Mouse (Mus musculus) lung, postnatal 0 days (tissue): ENCODE data around the gene Nmrk1. TPM values are rescaled to one million over a fixed set of nuclear protein-coding genes. Genes with fewer than 3 reads are reported as not detected.

Experiments used
- ATAC-seq: fragments of 200-750 bp; cut with Nextera tagmentation; 2 replicates; pipeline ENCODE4 v1.8.0; 2017; ENCODE audit warnings: moderate library complexity
- DNase-seq: peaks from one replicate; pipeline ENCODE4 v3.0.0-alpha.2; 2016; ENCODE audit warnings: low spot score
- H3K27ac ChIP-seq: fragments of 300-500 bp; sonication (generic); 2 replicates; pipeline ENCODE4 v1.5.1; 2014; ENCODE audit warnings: antibody characterized with exemption, mild to moderate bottlenecking, low read length, mixed read lengths
- H3K27me3 ChIP-seq: fragments of 300-500 bp; sonication (generic); replicated peaks from 2 replicates; pipeline ENCODE4 v1.6.1; 2014; ENCODE audit warnings: low read length, mixed read lengths; ENCODE audit not compliant: insufficient read depth
- H3K36me3 ChIP-seq: fragments of 300-500 bp; sonication (generic); 2 replicates; pipeline ENCODE4 v1.6.1; 2014; ENCODE audit warnings: low read length, mixed read lengths; ENCODE audit not compliant: insufficient read depth
- H3K4me1 ChIP-seq: fragments of 300-500 bp; sonication (generic); 2 replicates; pipeline ENCODE4 v1.6.1; 2014; ENCODE audit warnings: antibody characterized with exemption, low read depth, low read length, mixed read lengths; ENCODE audit not compliant: insufficient read depth
- H3K4me2 ChIP-seq: fragments of 300-500 bp; sonication (generic); replicated peaks from 2 replicates; pipeline ENCODE4 v1.6.1; 2014; ENCODE audit warnings: low read depth, mild to moderate bottlenecking, low read length, moderate library complexity, mixed read lengths
- H3K4me3 ChIP-seq: fragments of 300-500 bp; sonication (generic); 2 replicates; pipeline ENCODE4 v1.5.1; 2014; ENCODE audit warnings: low read depth, low read length
- H3K9ac ChIP-seq: fragments of 300-500 bp; sonication (generic); replicated peaks from 2 replicates; pipeline ENCODE4 v1.6.1; 2014; ENCODE audit warnings: low read depth, mild to moderate bottlenecking
- H3K9me3 ChIP-seq: fragments of 300-500 bp; sonication (generic); 2 replicates; pipeline ENCODE4 v1.6.1; 2016; ENCODE audit warnings: low read length, mixed read lengths
- CTCF ChIP-seq: IDR thresholded peaks from 2 replicates; pipeline ENCODE4 v1.5.1; 2016; ENCODE audit warnings: antibody characterized with exemption, mild to moderate bottlenecking
- EP300 ChIP-seq: IDR thresholded peaks from 2 replicates; pipeline ENCODE4 v1.6.1; 2016; ENCODE audit warnings: antibody characterized with exemption, mild to moderate bottlenecking, control low read depth
- WGBS: fragments of 180-500 bp; shearing (Covaris S2); extraction: QIAGEN DNeasy Blood & Tissue Kit; methylation state at CpG from one replicate; pipeline ENCODE4 v1.1.7; 2014; 5-methylcytosine and 5-hydroxymethylcytosine counted together
- polyA plus RNA-seq: library from polyadenylated mRNA; unstranded; fragments of >200 nt; fragmentation: Nextera tagmentation; extraction: Ambion mirVana; gene quantifications from 2 replicates; pipeline ENCODE4 v1.2.1, GENCODE M21; 2015

Nmrk1 gene
- polyA plus RNA-seq, 1 experiment from 2014 or later: 5.0 TPM

GRCm38 (mm10) chr19:18619691-18620090 lies 12.1 kb upstream of the Nmrk1 start:
- TF ChIP-seq CTCF (no peak), EP300 (no peak)
- Histone ChIP-seq H3K4me3 (no peak overlapping the region), H3K36me3 (no peaks in the 10 kb centered on the region), H3K4me1 (peaks cover 16% of the 10 kb centered on the region; the same call in 1 of the 2 replicates), H3K9ac (no peak overlapping the region), H3K4me2 (no peak overlapping the region), H3K27ac (no peak overlapping the region), H3K27me3 (no peaks in the 10 kb centered on the region), H3K9me3 (no peaks in the 10 kb centered on the region)
- DNase-seq (no peak), ATAC-seq (peak; percentile 16; the same call in 1 of the 2 replicates)
- 58% methylated on average over 1 of the region's 1 CpGs for WGBS

GRCm38 (mm10) chr19:18623894-18624293 lies 7.9 kb upstream of the Nmrk1 start:
- no peak for ATAC-seq
- Histone ChIP-seq H3K9me3 (no peaks in the 10 kb centered on the region), H3K4me1 (peaks cover under 1% of the 10 kb centered on the region; the same call in 1 of the 2 replicates), H3K4me3 (no peak overlapping the region), H3K9ac (no peak overlapping the region), H3K36me3 (no peaks in the 10 kb centered on the region), H3K27ac (no peak overlapping the region), H3K4me2 (no peak overlapping the region), H3K27me3 (no peaks in the 10 kb centered on the region)
- WGBS: 91% methylated on average over 2 of the region's 2 CpGs
- TF ChIP-seq EP300: no peak
- no peak for TF ChIP-seq CTCF
- DNase-seq: no peak

GRCm38 (mm10) chr19:18629589-18629988 lies 2.2 kb upstream of the Nmrk1 start:
- Histone ChIP-seq H3K4me1 (peaks cover 9% of the 10 kb centered on the region; the same call in 1 of the 2 replicates), H3K9me3 (no peaks in the 10 kb centered on the region), H3K9ac (peak overlapping the region; percentile 87; the same call in 1 of the 2 replicates), H3K4me2 (peak overlapping the region; percentile 60), H3K27me3 (no peaks in the 10 kb centered on the region), H3K36me3 (no peaks in the 10 kb centered on the region), H3K4me3 (peak overlapping the region; percentile 89; the same call in 1 of the 2 replicates), H3K27ac (peak overlapping the region; percentile 97)
- DNase-seq: no peak
- no peak for ATAC-seq
- 48% methylated on average over 1 of the region's 1 CpGs for WGBS
- TF ChIP-seq EP300: no peak
- no peak for TF ChIP-seq CTCF

- Histone ChIP-seq H3K27me3 (no peaks in the 10 kb centered on the region), H3K27ac (peak overlapping the region; percentile 97), H3K36me3 (no peaks in the 10 kb centered on the region), H3K4me2 (peak overlapping the region; percentile 60), H3K4me3 (peak overlapping the region; percentile 89), H3K4me1 (peaks cover 9% of the 10 kb centered on the region; the same call in 1 of the 2 replicates), H3K9ac (peak overlapping the region; percentile 87), H3K9me3 (no peaks in the 10 kb centered on the region)
- TF ChIP-seq CTCF (no peak), EP300 (0 out of 2 replicates have a peak, but pooled peaks have one; percentile 30)
- ATAC-seq (no peak; the same call in 1 of the 2 replicates), DNase-seq (peak; percentile 83)
- WGBS: 2% methylated on average over 17 of the region's 17 CpGs
These were observed 1.3 kb upstream of the Nmrk1 start for GRCm38 (mm10) chr19:18630221-18631119.

GRCm38 (mm10) chr19:18631161-18631643 lies 548 bp upstream of the Nmrk1 start:
- Histone ChIP-seq H3K27me3 (no peaks in the 10 kb centered on the region), H3K9ac (peak overlapping the region; percentile 87), H3K4me1 (peaks cover 9% of the 10 kb centered on the region; the same call in 1 of the 2 replicates), H3K4me3 (peak overlapping the region; percentile 89), H3K27ac (peak overlapping the region; percentile 97), H3K4me2 (peak overlapping the region; percentile 60), H3K36me3 (no peaks in the 10 kb centered on the region), H3K9me3 (no peaks in the 10 kb centered on the region)
- peak; percentile 33 for TF ChIP-seq CTCF
- no peak for TF ChIP-seq EP300
- under 1% methylated on average over 40 of the region's 40 CpGs for WGBS
- peak; percentile 80 for DNase-seq
- ATAC-seq: peak; percentile 79
